Mouse (Mus musculus): ENCODE measurements at regions not wholly inside any gene's neighbourhood (a gene's known extent, or its start where the extent isn't known, plus 50 kb on each side); places are given as distances from the start of the nearest gene placed in this dataset.

DNA sequence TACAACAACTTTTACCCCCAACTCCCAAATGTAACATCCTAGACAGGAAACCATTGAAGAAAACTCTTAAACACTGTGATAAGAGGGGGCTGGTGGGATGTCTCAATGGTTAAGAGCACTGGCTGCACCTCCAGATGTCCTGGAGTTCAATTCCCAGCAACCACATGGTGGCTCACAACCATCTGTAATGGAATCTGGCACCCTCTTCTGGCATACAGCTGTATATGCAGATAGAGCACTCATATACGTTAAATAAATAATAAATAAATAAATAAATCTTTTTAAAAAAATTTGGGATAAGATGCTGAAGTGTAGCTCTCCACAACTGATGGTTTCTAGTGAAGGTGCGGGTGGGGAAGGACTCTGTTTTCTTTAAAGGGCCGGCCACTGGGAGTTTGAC is 69.3 kb downstream of the Kctd15 start:
- no peak overlapping the region for H3K4me2 ChIP-seq (ENCODE audit: low read depth, low read length)
- no peaks in the 10 kb centered on the region for H3K36me3 ChIP-seq (ENCODE audit: control insufficient read depth, insufficient read depth, low read length)
- no peak overlapping the region for H3K4me3 ChIP-seq (ENCODE audit: low read depth, low read length)
- H3K9ac ChIP-seq (ENCODE audit: low read depth, low read length) = no peak overlapping the region
- no peaks in the 10 kb centered on the region for H3K27me3 ChIP-seq (replicated peaks; ENCODE audit: control insufficient read depth, insufficient read depth, low read length)
- ATAC-seq (ENCODE audit: low read depth) (no peak), DNase-seq (ENCODE audit: low spot score) (no peak)
- 95% methylated on average over 3 of the region's 3 CpGs for WGBS
- peaks cover 11% of the 10 kb centered on the region; the same call in 1 of the 2 replicates for H3K9me3 ChIP-seq (ENCODE audit: control insufficient read depth, low read length)
- H3K27ac ChIP-seq (replicated peaks; ENCODE audit: low read depth, low read length) = no peak overlapping the region
- no peaks in the 10 kb centered on the region for H3K4me1 ChIP-seq (ENCODE audit: control insufficient read depth, insufficient read depth, low read length)

DNA sequence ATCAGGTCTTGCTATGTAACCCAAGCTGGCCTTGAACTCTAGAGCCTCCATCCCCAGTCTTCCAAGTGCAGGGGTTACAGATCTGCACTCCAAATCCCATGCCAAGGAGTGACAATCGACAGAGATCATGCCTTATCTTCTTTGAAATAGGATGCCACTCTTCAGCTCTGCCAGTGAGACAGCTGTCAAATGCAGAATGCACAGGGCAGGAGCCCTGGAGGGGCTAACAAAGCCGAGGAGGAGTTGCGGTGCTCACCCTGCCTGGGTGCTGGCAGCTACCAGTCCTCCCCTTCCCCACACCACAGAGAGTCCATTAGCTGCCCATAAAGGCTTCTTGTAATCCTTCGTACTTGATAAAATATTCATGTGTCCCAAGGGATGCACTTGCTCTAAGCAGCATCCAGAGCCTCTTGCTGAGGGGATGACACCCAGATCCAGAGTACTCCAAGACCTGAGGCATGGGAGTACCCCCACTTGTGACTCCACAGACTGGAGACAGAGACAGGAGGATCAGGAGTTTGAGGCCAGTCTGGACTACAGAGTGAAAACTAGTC is 71.1 kb downstream of the Kctd15 start:
- H3K36me3 ChIP-seq (ENCODE audit: control insufficient read depth, insufficient read depth, low read length) = no peaks in the 10 kb centered on the region
- H3K4me2 ChIP-seq (ENCODE audit: low read depth, low read length) = no peak overlapping the region
- 59% methylated on average over 4 of the region's 4 CpGs for WGBS
- no peaks in the 10 kb centered on the region for H3K27me3 ChIP-seq (replicated peaks; ENCODE audit: control insufficient read depth, insufficient read depth, low read length)
- peaks cover 11% of the 10 kb centered on the region; the same call in 1 of the 2 replicates for H3K9me3 ChIP-seq (ENCODE audit: control insufficient read depth, low read length)
- no peak for DNase-seq (ENCODE audit: low spot score)
- no peaks in the 10 kb centered on the region for H3K4me1 ChIP-seq (ENCODE audit: control insufficient read depth, insufficient read depth, low read length)
- ATAC-seq (ENCODE audit: low read depth) = no peak; the same call in 1 of the 2 replicates
- no peak overlapping the region for H3K9ac ChIP-seq (ENCODE audit: low read depth, low read length)
- H3K27ac ChIP-seq (replicated peaks; ENCODE audit: low read depth, low read length) = no peak overlapping the region
- no peak overlapping the region for H3K4me3 ChIP-seq (ENCODE audit: low read depth, low read length)

DNA sequence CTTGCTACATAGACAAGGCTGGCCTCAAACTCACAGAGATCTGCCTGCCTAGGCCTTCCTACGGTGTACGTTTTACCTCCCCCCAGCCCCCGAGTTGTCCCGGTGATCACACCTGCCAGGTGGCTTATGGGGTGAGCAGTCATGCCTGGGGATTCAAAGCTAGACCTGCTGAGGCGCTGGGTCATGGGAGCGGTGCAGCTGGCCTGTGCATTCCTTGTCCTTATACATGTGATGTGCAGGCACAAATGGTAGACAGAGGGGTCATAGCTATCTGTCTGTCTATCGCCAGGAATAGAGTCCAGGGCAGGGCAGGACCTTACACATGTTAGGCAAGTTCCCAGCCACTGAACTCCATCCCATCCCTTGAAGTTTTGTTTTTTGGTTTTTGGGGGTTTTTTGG is 71.7 kb downstream of the Kctd15 start:
- ATAC-seq (ENCODE audit: low read depth) (no peak), DNase-seq (ENCODE audit: low spot score) (no peak)
- Histone ChIP-seq H3K27ac (replicated peaks; ENCODE audit: low read depth, low read length) (no peak overlapping the region), H3K4me2 (ENCODE audit: low read depth, low read length) (no peak overlapping the region), H3K4me3 (ENCODE audit: low read depth, low read length) (no peak overlapping the region), H3K27me3 (replicated peaks; ENCODE audit: control insufficient read depth, insufficient read depth, low read length) (no peaks in the 10 kb centered on the region), H3K4me1 (ENCODE audit: control insufficient read depth, insufficient read depth, low read length) (no peaks in the 10 kb centered on the region), H3K36me3 (ENCODE audit: control insufficient read depth, insufficient read depth, low read length) (no peaks in the 10 kb centered on the region), H3K9ac (ENCODE audit: low read depth, low read length) (no peak overlapping the region), H3K9me3 (ENCODE audit: control insufficient read depth, low read length) (peaks cover 11% of the 10 kb centered on the region; the same call in 1 of the 2 replicates)
- WGBS = 89% methylated on average over 7 of the region's 7 CpGs

DNA sequence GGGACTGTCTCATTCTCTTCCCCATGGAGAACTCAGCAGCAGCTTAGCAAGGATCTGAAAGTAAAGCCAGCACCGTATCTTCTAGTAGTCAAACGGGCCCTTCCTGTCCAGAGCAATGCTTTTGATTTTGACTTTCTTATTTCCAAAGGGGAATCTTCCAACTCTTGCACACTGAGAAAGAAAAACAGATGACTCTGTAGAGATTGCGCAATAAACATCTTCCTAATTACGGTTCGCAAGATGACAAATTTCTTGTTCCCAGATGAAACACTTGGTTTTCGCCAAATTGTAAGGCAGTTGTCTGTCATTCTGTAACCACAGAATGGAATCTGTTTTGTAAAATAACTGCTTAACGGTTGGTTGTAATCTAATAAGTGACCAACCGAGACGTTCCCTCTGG is 75.7 kb downstream of the Kctd15 start:
- no peak for DNase-seq (ENCODE audit: low spot score)
- no peak for ATAC-seq (ENCODE audit: low read depth)
- H3K4me1 ChIP-seq (ENCODE audit: control insufficient read depth, insufficient read depth, low read length) = no peaks in the 10 kb centered on the region
- H3K4me2 ChIP-seq (ENCODE audit: low read depth, low read length) = no peak overlapping the region
- no peak overlapping the region for H3K4me3 ChIP-seq (ENCODE audit: low read depth, low read length)
- no peak overlapping the region for H3K9ac ChIP-seq (ENCODE audit: low read depth, low read length)
- H3K9me3 ChIP-seq (ENCODE audit: control insufficient read depth, low read length) = peaks cover 19% of the 10 kb centered on the region
- 78% methylated on average over 9 of the region's 9 CpGs for WGBS
- no peaks in the 10 kb centered on the region for H3K36me3 ChIP-seq (ENCODE audit: control insufficient read depth, insufficient read depth, low read length)
- H3K27me3 ChIP-seq (replicated peaks; ENCODE audit: control insufficient read depth, insufficient read depth, low read length) = no peaks in the 10 kb centered on the region
- H3K27ac ChIP-seq (replicated peaks; ENCODE audit: low read depth, low read length) = no peak overlapping the region

DNA sequence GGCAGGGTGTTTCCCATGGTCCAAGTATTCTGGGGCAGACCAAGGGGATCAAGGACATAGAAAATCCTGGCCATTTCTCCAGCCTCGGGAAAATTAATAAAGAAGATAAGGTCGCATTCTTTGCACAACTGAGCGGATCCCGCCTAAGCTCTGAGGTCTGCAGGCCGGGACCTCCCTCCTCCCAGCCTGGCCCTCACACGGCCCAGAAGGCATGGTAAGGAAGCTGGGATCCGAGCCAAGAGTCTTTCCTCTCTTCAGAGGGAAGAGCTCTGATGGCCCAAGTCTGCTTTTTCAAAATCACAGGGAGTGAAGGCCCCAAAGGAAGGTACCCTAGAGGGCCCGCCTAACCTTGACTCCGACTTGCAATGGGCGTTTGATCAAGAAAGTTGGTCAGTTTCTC is 85.2 kb downstream of the Kctd15 start:
- DNase-seq (ENCODE audit: low spot score) = peak; percentile 83
- Histone ChIP-seq H3K9me3 (ENCODE audit: control insufficient read depth, low read length) (0 out of 2 replicates have a peak, but pooled peaks cover 7% of the 10 kb centered on the region), H3K36me3 (ENCODE audit: control insufficient read depth, insufficient read depth, low read length) (no peaks in the 10 kb centered on the region), H3K27me3 (replicated peaks; ENCODE audit: control insufficient read depth, insufficient read depth, low read length) (no peaks in the 10 kb centered on the region), H3K4me3 (ENCODE audit: low read depth, low read length) (no peak overlapping the region), H3K9ac (ENCODE audit: low read depth, low read length) (0 out of 2 replicates have a peak overlapping the region, but pooled peaks have one; percentile 55), H3K4me1 (ENCODE audit: control insufficient read depth, insufficient read depth, low read length) (peaks cover 17% of the 10 kb centered on the region), H3K27ac (replicated peaks; ENCODE audit: low read depth, low read length) (peak overlapping the region; percentile 17), H3K4me2 (ENCODE audit: low read depth, low read length) (peak overlapping the region; percentile 59)
- 36% methylated on average over 9 of the region's 10 CpGs for WGBS
- peak; percentile 68 for ATAC-seq (ENCODE audit: low read depth)

DNA sequence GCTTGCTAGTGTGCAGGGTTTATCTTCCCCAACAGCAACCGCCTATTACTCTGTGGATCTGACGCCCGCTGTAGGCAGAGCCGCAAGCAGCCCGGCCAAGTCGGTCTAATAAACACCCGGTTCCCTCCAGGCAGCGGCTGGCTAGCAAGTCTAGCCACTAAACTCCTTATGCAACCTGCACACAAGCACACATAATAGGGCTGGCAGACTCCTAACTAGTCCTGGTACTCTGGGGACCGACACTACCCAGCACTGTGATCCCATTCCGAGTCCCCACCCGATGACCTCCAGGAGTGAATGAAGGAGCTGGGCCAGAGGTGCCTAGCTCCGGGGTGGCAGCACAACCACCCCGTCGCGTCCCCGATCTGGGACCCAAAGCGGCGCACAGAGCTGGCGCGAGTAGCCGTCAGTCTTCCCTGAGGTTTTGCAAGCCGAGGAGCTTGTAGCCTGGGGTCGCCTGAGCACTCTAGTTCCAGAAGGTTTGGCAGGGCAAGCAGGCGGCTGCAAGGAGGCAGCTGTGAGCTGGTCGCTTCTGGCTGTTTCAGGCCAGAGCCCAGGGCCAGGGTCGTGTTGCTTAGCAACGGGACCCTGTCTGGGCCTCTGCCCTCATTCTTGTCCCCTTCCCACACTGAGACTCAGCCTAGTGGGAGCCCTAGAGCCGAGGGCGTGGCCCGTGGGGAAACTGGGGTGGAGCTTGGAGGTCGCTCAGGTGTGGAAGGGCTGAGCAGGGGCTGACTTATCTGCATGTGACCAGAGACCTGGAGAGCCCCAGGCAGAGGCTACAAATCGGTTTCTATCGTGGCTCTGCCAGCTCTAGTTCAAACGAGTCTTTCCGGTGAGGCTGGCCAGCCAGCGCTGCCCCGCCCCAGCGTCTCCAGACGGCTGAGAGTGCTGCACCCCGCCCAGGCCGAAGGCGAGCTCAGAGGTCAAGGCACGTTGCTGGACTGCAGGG is 86.1 kb downstream of the Kctd15 start:
- Histone ChIP-seq H3K27me3 (replicated peaks; ENCODE audit: control insufficient read depth, insufficient read depth, low read length) (no peaks in the 10 kb centered on the region), H3K4me2 (ENCODE audit: low read depth, low read length) (peak overlapping the region; percentile 59), H3K9me3 (ENCODE audit: control insufficient read depth, low read length) (0 out of 2 replicates have a peak, but pooled peaks cover 7% of the 10 kb centered on the region), H3K4me1 (ENCODE audit: control insufficient read depth, insufficient read depth, low read length) (peaks cover 17% of the 10 kb centered on the region), H3K4me3 (ENCODE audit: low read depth, low read length) (peak overlapping the region; percentile 28), H3K36me3 (ENCODE audit: control insufficient read depth, insufficient read depth, low read length) (no peaks in the 10 kb centered on the region), H3K27ac (replicated peaks; ENCODE audit: low read depth, low read length) (peak overlapping the region; percentile 17), H3K9ac (ENCODE audit: low read depth, low read length) (peak overlapping the region; percentile 55)
- 2% methylated on average over 40 of the region's 43 CpGs for WGBS
- DNase-seq (ENCODE audit: low spot score) (peak; percentile 73), ATAC-seq (ENCODE audit: low read depth) (peak; percentile 91)

DNA sequence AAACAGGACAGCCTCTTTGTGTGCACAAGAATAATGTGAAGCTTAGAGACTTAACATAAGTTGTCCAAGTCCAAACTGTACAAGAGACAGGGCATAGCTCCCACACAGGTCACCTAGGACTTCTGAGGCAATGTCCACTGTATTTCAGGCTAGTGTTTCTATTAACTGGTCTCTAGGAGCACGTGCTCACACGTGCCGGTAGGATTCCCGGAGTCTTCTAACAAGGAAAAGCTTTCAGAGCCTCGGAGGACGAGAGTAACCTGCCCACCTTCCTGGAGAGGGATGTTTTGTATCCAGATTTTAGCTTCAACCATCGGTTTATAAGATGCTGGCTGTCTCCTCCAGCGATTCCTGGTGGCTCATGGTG is 86.8 kb downstream of the Kctd15 start:
- ATAC-seq (ENCODE audit: low read depth) = no peak
- Histone ChIP-seq H3K4me3 (ENCODE audit: low read depth, low read length) (no peak overlapping the region), H3K9ac (ENCODE audit: low read depth, low read length) (peak overlapping the region; percentile 55; the same call in 1 of the 2 replicates), H3K4me2 (ENCODE audit: low read depth, low read length) (peak overlapping the region; percentile 59), H3K4me1 (ENCODE audit: control insufficient read depth, insufficient read depth, low read length) (peaks cover 17% of the 10 kb centered on the region), H3K36me3 (ENCODE audit: control insufficient read depth, insufficient read depth, low read length) (no peaks in the 10 kb centered on the region), H3K27me3 (replicated peaks; ENCODE audit: control insufficient read depth, insufficient read depth, low read length) (no peaks in the 10 kb centered on the region), H3K27ac (replicated peaks; ENCODE audit: low read depth, low read length) (peak overlapping the region; percentile 17; the same call in 1 of the 2 replicates), H3K9me3 (ENCODE audit: control insufficient read depth, low read length) (0 out of 2 replicates have a peak, but pooled peaks cover 7% of the 10 kb centered on the region)
- DNase-seq (ENCODE audit: low spot score) = no peak
- WGBS = 21% methylated on average over 8 of the region's 8 CpGs

DNA sequence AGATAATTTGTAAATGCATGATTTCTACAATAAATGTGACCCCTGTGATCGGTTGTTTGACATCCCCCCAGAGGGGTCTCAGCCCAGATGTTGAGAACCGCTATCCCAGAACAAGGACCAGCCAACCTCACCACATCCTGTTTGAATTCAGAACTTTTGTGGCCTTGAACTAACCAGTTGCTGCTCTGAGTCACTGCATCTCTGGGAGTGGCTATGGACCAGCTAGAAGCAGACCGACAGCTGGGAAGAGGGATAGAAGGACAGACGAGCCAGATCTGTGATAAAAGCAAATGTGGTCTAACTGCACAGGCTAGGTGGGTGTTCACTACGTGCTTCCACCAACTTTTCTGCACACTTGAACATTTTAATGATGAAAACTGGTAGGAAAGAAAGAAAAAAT is 89.0 kb downstream of the Kctd15 start:
- WGBS = 55% methylated on average over 5 of the region's 5 CpGs
- Histone ChIP-seq H3K4me1 (ENCODE audit: control insufficient read depth, insufficient read depth, low read length) (peaks cover 17% of the 10 kb centered on the region), H3K9me3 (ENCODE audit: control insufficient read depth, low read length) (0 out of 2 replicates have a peak, but pooled peaks cover 3% of the 10 kb centered on the region), H3K27me3 (replicated peaks; ENCODE audit: control insufficient read depth, insufficient read depth, low read length) (no peaks in the 10 kb centered on the region), H3K9ac (ENCODE audit: low read depth, low read length) (no peak overlapping the region), H3K4me2 (ENCODE audit: low read depth, low read length) (no peak overlapping the region), H3K27ac (replicated peaks; ENCODE audit: low read depth, low read length) (no peak overlapping the region), H3K4me3 (ENCODE audit: low read depth, low read length) (no peak overlapping the region), H3K36me3 (ENCODE audit: control insufficient read depth, insufficient read depth, low read length) (no peaks in the 10 kb centered on the region)
- DNase-seq (ENCODE audit: low spot score) = no peak
- no peak for ATAC-seq (ENCODE audit: low read depth)

Measured in embryonic facial prominence, embryonic 14.5 days (tissue).